Mouse (Mus musculus): Measurements from ENCODE around the gene Dut. TPM values are rescaled to one million over a fixed set of nuclear protein-coding genes. Genes with fewer than 3 reads are reported as not detected.
"Not testable (repeated sequence)": the region's sequence is repeated elsewhere in the genome, so short reads cannot be mapped to it uniquely, and the experiment has no call there.

Gene Dut
- total RNA-seq, 4 experiments from 2014 or later, result 24.6 to 30.0 (median 28.4) TPM

- DNase-seq (ENCODE audit: low spot score in 2 of 2), result no peak
Observed at GRCm38 (mm10) chr2:125254630-125255029, 7.6 kb downstream of the Dut start.

GRCm38 (mm10) chr2:125255886-125256285 is 8.9 kb downstream of the Dut start:
- DNase-seq (ENCODE audit: low spot score in 2 of 2), result no peak

- DNase-seq (ENCODE audit: low spot score in 2 of 2), result no peak
Observed at GRCm38 (mm10) chr2:125259230-125260120, 12.5 kb downstream of the Dut start.

- no peak for DNase-seq (ENCODE audit: low spot score in 2 of 2)
Observed at GRCm38 (mm10) chr2:125260326-125260725, 13.3 kb downstream of the Dut start.

DNA sequence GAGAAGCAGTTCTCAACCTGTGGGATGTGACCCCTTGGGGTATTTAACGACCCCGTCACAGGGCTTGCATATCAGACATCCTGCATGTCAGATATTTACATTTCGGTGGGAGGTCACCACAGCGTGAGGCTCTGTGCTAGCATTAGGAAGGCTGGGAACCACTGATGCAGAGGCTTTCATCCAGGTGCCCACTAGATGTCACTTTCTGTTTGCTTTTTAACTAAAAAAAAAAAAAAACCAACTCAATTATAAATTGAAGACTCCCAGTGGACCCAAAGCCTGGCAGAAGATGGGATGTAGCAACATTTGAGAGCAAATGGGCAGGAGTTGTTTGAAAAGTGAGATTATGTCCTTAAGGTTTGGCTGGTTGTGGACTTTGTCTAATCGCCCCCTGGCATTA is 16.1 kb downstream of the Dut start:
- peak in 1 of 2 experiments; percentile 21 for DNase-seq (ENCODE audit: low spot score in 2 of 2)

GRCm38 (mm10) chr2:125263753-125264152 is 16.8 kb downstream of the Dut start:
- no peak for DNase-seq (ENCODE audit: low spot score in 2 of 2)

DNA sequence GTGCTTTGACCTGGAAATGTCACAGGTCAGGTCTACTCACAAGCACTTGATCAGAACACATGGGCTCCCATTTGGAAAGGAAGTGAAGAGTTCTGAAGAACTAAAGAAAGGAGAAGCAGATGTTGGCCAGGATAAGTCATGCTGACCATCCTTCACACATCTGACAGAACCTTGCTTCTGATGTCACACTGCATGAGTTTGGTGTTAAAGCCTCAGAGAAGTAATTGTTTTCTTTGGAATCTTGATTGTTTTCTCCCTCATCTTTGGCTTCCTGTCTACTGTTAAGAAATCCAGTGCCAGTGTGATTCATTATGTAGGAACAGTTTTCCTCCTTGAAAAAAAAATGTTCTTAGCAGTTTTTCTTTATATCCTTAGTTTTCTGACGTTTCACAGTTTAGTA is 21.9 kb downstream of the Dut start:
- DNase-seq (ENCODE audit: low spot score in 2 of 2), result no peak

DNA sequence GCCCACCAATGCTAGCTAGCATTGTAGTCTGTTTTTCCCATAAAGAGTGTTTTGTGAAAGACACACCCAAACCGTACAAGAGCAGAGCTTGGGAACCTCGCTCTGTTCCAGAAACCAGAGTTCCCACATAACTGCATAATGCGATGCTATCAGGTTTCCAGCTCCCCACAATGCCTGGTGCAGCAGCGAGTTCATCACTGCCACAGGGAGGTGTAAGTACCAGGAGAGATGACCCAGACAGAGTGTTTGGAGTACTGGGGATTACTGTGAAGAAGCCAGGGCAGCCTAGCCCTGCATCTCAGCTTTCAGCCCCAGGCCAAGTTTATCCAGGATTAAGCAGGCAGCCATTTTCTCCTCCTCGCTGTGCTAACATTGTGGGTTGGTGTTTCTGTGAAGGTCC is 28.6 kb downstream of the Dut start:
- DNase-seq (ENCODE audit: low spot score in 2 of 2), result no peak

GRCm38 (mm10) chr2:125276692-125277091 is 29.7 kb downstream of the Dut start:
- no peak for DNase-seq (ENCODE audit: low spot score in 2 of 2)

GRCm38 (mm10) chr2:125278474-125278873 is 31.5 kb downstream of the Dut start:
- DNase-seq (ENCODE audit: low spot score in 2 of 2), result no peak

GRCm38 (mm10) chr2:125279995-125280394 is 33.0 kb downstream of the Dut start:
- DNase-seq (ENCODE audit: low spot score in 2 of 2), result not testable (repeated sequence)

GRCm38 (mm10) chr2:125282334-125283206 is 35.6 kb downstream of the Dut start:
- DNase-seq (ENCODE audit: low spot score in 2 of 2), result no peak

DNA sequence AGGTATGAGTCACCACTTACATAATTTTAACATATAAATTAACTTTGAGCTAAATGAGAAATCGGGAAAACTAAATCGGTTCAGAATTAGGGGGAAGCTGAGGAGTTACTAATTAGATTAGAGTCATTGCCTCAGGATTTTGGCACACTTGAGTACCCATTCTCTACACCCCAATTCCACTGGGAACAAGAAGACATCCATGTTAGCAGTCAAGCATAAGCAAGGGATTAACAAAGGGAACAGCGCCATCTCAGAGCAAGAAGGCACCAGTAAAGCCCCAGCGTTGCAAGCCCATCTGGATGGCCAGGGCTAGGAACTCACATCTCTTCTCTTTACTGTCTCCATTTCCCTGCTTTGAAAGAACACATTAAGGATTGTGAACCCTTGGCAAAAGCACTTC is 38.8 kb downstream of the Dut start:
- DNase-seq (ENCODE audit: low spot score in 2 of 2), result no peak

DNA sequence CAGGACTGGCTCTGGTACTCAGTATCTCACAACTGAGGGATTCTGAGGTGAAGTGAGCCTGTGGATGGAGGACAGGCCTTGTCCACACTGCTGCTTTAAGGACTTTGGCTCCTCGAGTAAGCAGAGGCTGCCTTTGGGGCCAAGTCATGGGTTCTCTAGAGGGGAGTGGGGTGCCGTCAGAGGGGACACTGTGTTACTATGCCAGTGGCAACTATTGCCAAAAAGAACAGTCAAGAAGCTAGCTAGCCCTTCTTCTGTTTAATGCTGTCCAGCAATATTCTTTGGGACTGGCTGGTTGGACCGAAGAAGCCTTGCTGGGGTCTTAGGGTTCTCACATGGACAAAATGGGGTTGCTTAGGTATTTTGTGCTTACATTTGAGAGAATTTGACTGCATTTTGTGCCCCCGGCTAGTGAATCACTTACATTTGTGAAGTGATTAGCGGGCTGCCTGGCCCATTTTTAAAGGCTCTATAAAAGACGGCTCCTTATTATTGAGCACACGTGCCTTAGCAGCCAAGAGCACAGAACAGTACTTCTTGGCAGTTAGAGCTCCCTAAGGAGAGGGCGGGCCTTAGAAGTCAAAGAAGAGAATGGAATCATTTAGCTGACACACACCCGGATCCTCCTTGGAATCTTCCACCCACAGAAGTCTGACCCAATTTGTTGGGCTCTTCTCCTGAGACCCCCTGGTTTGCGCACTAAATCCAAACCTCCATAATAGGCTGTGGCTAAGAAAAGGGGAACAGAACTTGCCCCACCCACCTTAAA is 43.4 kb downstream of the Dut start:
- DNase-seq (ENCODE audit: low spot score in 2 of 2), result no peak

GRCm38 (mm10) chr2:125291101-125291500 is 44.1 kb downstream of the Dut start:
- DNase-seq (ENCODE audit: low spot score in 2 of 2), result no peak

DNA sequence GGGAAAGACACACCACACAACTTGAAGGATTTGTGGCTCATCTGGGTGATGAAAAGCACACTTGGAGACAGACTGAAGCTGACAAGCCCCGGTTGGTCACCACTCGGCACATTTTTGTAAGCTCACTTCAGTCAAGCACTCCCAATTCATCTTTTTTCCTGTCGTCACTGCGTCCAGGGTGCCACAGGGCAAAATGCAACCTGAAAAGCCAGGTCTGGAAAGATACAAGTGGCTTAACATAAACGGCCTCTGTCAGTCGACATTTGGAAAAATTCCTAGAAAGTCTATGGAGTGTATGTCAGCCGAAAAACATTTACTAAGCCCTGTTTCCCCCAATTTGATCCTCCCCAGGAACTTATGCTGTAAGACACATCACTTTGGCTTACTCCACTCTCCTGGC is 45.6 kb downstream of the Dut start:
- no peak for DNase-seq (ENCODE audit: low spot score in 2 of 2)

GRCm38 (mm10) chr2:125293969-125294491 is 47.0 kb downstream of the Dut start:
- DNase-seq (ENCODE audit: low spot score in 2 of 2), result no peak

GRCm38 (mm10) chr2:125295526-125295925 is 48.5 kb downstream of the Dut start:
- no peak for DNase-seq (ENCODE audit: low spot score in 2 of 2)

DNA sequence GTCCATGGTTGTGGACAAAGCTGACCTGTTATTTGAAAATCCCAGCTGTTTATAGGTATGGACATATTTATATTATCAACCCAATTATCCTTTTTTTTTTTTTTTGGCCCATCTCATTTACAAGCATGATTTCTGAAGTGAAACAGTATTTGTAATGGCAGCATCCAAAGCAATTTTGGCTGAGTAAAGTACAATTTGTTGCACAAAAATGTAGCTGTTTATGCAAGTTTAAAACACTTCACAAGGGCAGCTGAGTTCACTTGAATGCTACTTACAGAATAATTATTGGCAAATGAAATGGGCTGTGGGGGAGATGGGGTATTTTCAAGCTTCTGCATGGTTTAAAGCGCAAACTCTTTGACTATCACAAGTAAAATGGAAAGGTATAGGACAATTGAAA is 51.9 kb downstream of the Dut start:
- DNase-seq (ENCODE audit: low spot score in 2 of 2), result no peak

GRCm38 (mm10) chr2:125301877-125302624 is 55.1 kb downstream of the Dut start:
- no peak for DNase-seq (ENCODE audit: low spot score in 2 of 2)

- peak; percentile 12 to 20 for DNase-seq (ENCODE audit: low spot score in 2 of 2)
Observed at GRCm38 (mm10) chr2:125302625-125302924, 55.6 kb downstream of the Dut start.

Data from layer of hippocampus, adult 8-10 months (tissue).